ENCODE assay signal across 27 mouse cellular contexts in the genomic region with DNA sequence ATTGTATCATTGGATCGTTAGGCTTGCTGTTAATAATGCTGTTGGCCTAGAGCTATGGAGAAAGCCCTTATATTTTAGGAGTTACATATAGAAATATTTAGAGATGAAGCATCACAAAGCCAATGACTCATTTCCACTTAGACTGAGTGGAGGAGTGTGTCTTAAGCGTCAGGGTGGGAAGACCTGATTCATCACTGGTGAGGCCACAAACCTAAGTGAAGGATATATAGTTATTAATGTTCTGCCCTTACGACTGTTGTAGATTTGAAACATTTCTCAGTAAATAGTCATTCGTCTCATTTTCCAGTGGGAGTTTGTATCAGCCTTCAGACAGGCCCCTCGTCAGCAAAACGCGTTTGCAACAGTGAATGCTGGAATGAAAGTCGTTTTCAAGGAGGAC. TPM values are rescaled to one million over a fixed set of nuclear protein-coding genes. Genes with fewer than 3 reads are reported as not detected.
A peak's percentile ranks its signal among the peaks of the same experiment; 100 is the strongest.
DNase-seq lines count a peak whose midpoint lies in the region; ATAC-seq and TF ChIP-seq lines count a peak whose summit lies in the region.
"Had no signal": no experiment of that assay in that cellular context is flagged by ENCODE, and none has a peak within 500 bp of the region (broad histone marks: within the 10 kb centered on the region; RNA-seq: fewer than 3 reads in every experiment).

No protein-coding gene starts in this region.

- H3K4me1 ChIP-seq in limb, embryonic 10.5 days: no peaks in the 10 kb centered on the region
- no peaks in the 10 kb centered on the region for H3K4me1 ChIP-seq in intestine, postnatal 0 days (replicated peaks; ENCODE audit: control insufficient read depth, insufficient read depth, low read length)
- H3K4me1 ChIP-seq: embryonic facial prominence, embryonic 13.5 days; embryonic facial prominence, embryonic 15.5 days; forebrain, embryonic 10.5 days; forebrain, embryonic 12.5 days had no signal

- H3K36me3 ChIP-seq in limb, embryonic 10.5 days: no peaks in the 10 kb centered on the region
- H3K36me3 ChIP-seq in intestine, postnatal 0 days (ENCODE audit: control insufficient read depth, insufficient read depth): no peaks in the 10 kb centered on the region
- H3K36me3 ChIP-seq: embryonic facial prominence, embryonic 13.5 days; embryonic facial prominence, embryonic 15.5 days; forebrain, embryonic 10.5 days; forebrain, embryonic 12.5 days; G1E had no signal

- TF ChIP-seq CTCF in intestine, postnatal 0 days (IDR thresholded peaks at IDR 0.05; ENCODE audit: low read depth): no peak

- no peak overlapping the region for H3K4me3 ChIP-seq in limb, embryonic 10.5 days
- no peak overlapping the region for H3K4me3 ChIP-seq in intestine, postnatal 0 days (ENCODE audit: low read depth, low read length)
- H3K4me3 ChIP-seq: embryonic facial prominence, embryonic 13.5 days; embryonic facial prominence, embryonic 15.5 days; erythroblast, embryonic 14.5 days; forebrain, embryonic 10.5 days; forebrain, embryonic 12.5 days had no signal

- H3K9ac ChIP-seq in intestine, postnatal 0 days (ENCODE audit: low read depth, low read length): no peak overlapping the region
- H3K9ac ChIP-seq: embryonic facial prominence, embryonic 13.5 days; embryonic facial prominence, embryonic 15.5 days; forebrain, embryonic 12.5 days had no signal

- no peaks in the 10 kb centered on the region for H3K27me3 ChIP-seq in limb, embryonic 10.5 days (ENCODE audit: low read depth, poor library complexity, severe bottlenecking)
- no peaks in the 10 kb centered on the region for H3K27me3 ChIP-seq in intestine, postnatal 0 days (replicated peaks; ENCODE audit: control insufficient read depth, insufficient read depth, low read length)
- H3K27me3 ChIP-seq: CH12.LX; embryonic facial prominence, embryonic 13.5 days; embryonic facial prominence, embryonic 15.5 days; forebrain, embryonic 12.5 days had no signal

- no peaks in the 10 kb centered on the region for H3K9me3 ChIP-seq in limb, embryonic 10.5 days (replicated peaks)
- H3K9me3 ChIP-seq in intestine, postnatal 0 days (ENCODE audit: control insufficient read depth): no peaks in the 10 kb centered on the region
- H3K9me3 ChIP-seq: embryonic facial prominence, embryonic 13.5 days; embryonic facial prominence, embryonic 15.5 days; forebrain, embryonic 10.5 days; forebrain, embryonic 12.5 days; G1E had no signal

- DNase-seq in frontal cortex, postnatal 36 days (ENCODE audit: low spot score in 2 of 2): no peak
- peak; percentile 60 for DNase-seq in NIH3T3 (ENCODE audit: low read depth)
- peak; percentile 2 for DNase-seq in limb, embryonic 10.5 days (ENCODE audit: low spot score)
- no peak for DNase-seq in embryo, embryonic 10 days (ENCODE audit: low spot score)
- DNase-seq: adrenal gland, adult 2 months; adrenal gland, postnatal 10 days; adrenal gland, postnatal 25 days; B cell, adult 2 months; cerebellum, adult 11-12 months; cerebellum, adult 2 months; cerebellum, adult 9-10 months; cerebellum, postnatal 10 days; cerebellum, postnatal 25 days; embryo, embryonic 11 days had no signal

- peak; percentile 80; the same call in 1 of the 2 replicates for ATAC-seq in frontal cortex, adult (ENCODE audit: low TSS enrichment)
- ATAC-seq in intestine, postnatal 0 days: no peak
- ATAC-seq: CD4-positive, CD25-positive, alpha-beta regulatory T cell, adult 4 months; forebrain, embryonic 14.5 days; forebrain, embryonic 16.5 days had no signal

- H3K27ac ChIP-seq in limb, embryonic 10.5 days: no peak overlapping the region
- no peak overlapping the region for H3K27ac ChIP-seq in intestine, postnatal 0 days (ENCODE audit: low read depth, low read length)
- H3K27ac ChIP-seq: embryonic facial prominence, embryonic 13.5 days; embryonic facial prominence, embryonic 15.5 days; forebrain, embryonic 10.5 days; forebrain, embryonic 12.5 days had no signal

- H3K4me2 ChIP-seq in intestine, postnatal 0 days (replicated peaks; ENCODE audit: low read depth): no peak overlapping the region
- H3K4me2 ChIP-seq: embryonic facial prominence, embryonic 13.5 days; embryonic facial prominence, embryonic 15.5 days; forebrain, embryonic 12.5 days had no signal

- WGBS in limb, embryonic 10.5 days: 86% methylated on average over 8 of the region's 8 CpGs
- WGBS in intestine, postnatal 0 days: 69% methylated on average over 8 of the region's 8 CpGs

RNA-seq across cellular contexts. Expression of a gene that starts 39.3 kb away (rescaled TPM):
- 0.83 and 0.94 TPM in 2 replicates for polyA plus RNA-seq in limb, embryonic 10.5 days (2016; fragmentation: Nextera tagmentation; extraction: Ambion mirVana)
- polyA plus RNA-seq in intestine, postnatal 0 days (2015; fragmentation: Nextera tagmentation; extraction: Ambion mirVana): 0.16 and 0.47 TPM in 2 replicates
- polyA plus RNA-seq: CD4-positive, CD25-positive, alpha-beta regulatory T cell, adult 4 months; erythroblast, embryonic 14.5 days; forebrain, embryonic 10.5 days; G1E had no signal

RNA-seq across cellular contexts. Expression of a gene that starts 58.0 kb away (rescaled TPM):
- 0.04 and 0.14 TPM in 2 replicates for polyA plus RNA-seq in limb, embryonic 10.5 days (2016; fragmentation: Nextera tagmentation; extraction: Ambion mirVana)
- not detected in 2 replicates for polyA plus RNA-seq in intestine, postnatal 0 days (2015; fragmentation: Nextera tagmentation; extraction: Ambion mirVana)
- polyA plus RNA-seq: adrenal gland, adult 2 months; embryonic facial prominence, embryonic 11.5 days; erythroblast, embryonic 14.5 days; forebrain, embryonic 10.5 days; forebrain, embryonic 12.5 days had no signal

Comparison
In these comparisons a context has a peak if more than half of its experiments do, and no peak if none do; other contexts are left out.
1. DNase-seq: peak in NIH3T3 (single experiment) and limb, embryonic 10.5 days (single experiment); none in frontal cortex, postnatal 36 days (0 of 2) and embryo, embryonic 10 days (single experiment).